Mouse (Mus musculus): ENCODE measurements at regions not wholly inside any gene's neighbourhood (a gene's known extent, or its start where the extent isn't known, plus 50 kb on each side); places are given as distances from the start of the nearest gene placed in this dataset.

- no peak for DNase-seq
These were observed 96.2 kb downstream of the Hes1 start for GRCm38 (mm10) chr16:30160399-30160798.

- DNase-seq: no peak
These were observed 99.1 kb downstream of the Hes1 start for GRCm38 (mm10) chr16:30163303-30163702.

- no peak for DNase-seq
These were observed 101.5 kb downstream of the Hes1 start for GRCm38 (mm10) chr16:30165667-30166180.

- DNase-seq: peak; percentile 80
These were observed 95.8 kb downstream of the Cpn2 start for GRCm38 (mm10) chr16:30171381-30172079.

- no peak for DNase-seq
These were observed 95.1 kb downstream of the Cpn2 start for GRCm38 (mm10) chr16:30172136-30172731.

GRCm38 (mm10) chr16:30172798-30173202 is 94.5 kb downstream of the Cpn2 start:
- peak; percentile 75 for DNase-seq

GRCm38 (mm10) chr16:30173953-30174874 is 93.1 kb downstream of the Cpn2 start:
- no peak for DNase-seq

GRCm38 (mm10) chr16:30176306-30176705 is 91.0 kb downstream of the Cpn2 start:
- no peak for DNase-seq

GRCm38 (mm10) chr16:30177769-30178168 is 89.5 kb downstream of the Cpn2 start:
- DNase-seq: no peak

GRCm38 (mm10) chr16:30178596-30178995 is 88.7 kb downstream of the Cpn2 start:
- DNase-seq: no peak

- no peak for DNase-seq
These were observed 87.8 kb downstream of the Cpn2 start for GRCm38 (mm10) chr16:30179504-30179976.

- no peak for DNase-seq
These were observed 86.2 kb downstream of the Cpn2 start for GRCm38 (mm10) chr16:30181116-30181515.

- peak; percentile 85 for DNase-seq
These were observed 82.6 kb downstream of the Cpn2 start for GRCm38 (mm10) chr16:30184591-30185265.

GRCm38 (mm10) chr16:30185707-30186106 is 81.6 kb downstream of the Cpn2 start:
- no peak for DNase-seq

- DNase-seq: no peak
These were observed 81.0 kb downstream of the Cpn2 start for GRCm38 (mm10) chr16:30186201-30186700.

- DNase-seq: peak; percentile 43
These were observed 80.5 kb downstream of the Cpn2 start for GRCm38 (mm10) chr16:30186701-30187270.

- DNase-seq: no peak
These were observed 79.9 kb downstream of the Cpn2 start for GRCm38 (mm10) chr16:30187400-30187799.

GRCm38 (mm10) chr16:30187907-30188414 is 79.3 kb downstream of the Cpn2 start:
- peak; percentile 94 for DNase-seq

GRCm38 (mm10) chr16:30188769-30189430 is 78.4 kb downstream of the Cpn2 start:
- peak; percentile 53 for DNase-seq

- DNase-seq: no peak
These were observed 76.9 kb downstream of the Cpn2 start for GRCm38 (mm10) chr16:30190351-30190750.
